Mouse (Mus musculus) activated CD4-positive, CD25-positive, alpha-beta regulatory T cell, adult 9 weeks (primary cell): ENCODE data around the gene Hhex. TPM values are rescaled to one million over a fixed set of nuclear protein-coding genes. Genes with fewer than 3 reads are reported as not detected.

Source experiments
- polyA plus RNA-seq: library from polyadenylated mRNA; unstranded; fragments of 100-300 nt; shearing (Covaris generic); gene quantifications from one replicate; pipeline ENCODE4 v1.2.1, GENCODE M21; 2017

Hhex gene
- polyA plus RNA-seq: 0.32 TPM

GRCm38 (mm10) chr19:37434263-37434951, at the start of gene Hhex:
TSS of gene Hhex (plus strand) at chr19:37434810.

Other genes with a start within 250 kb of the Hhex start
- gene March5, start 227.3 kb upstream of the Hhex start, polyA plus RNA-seq: 12.8 TPM
- not detected for gene Cpeb3, start 226.2 kb upstream of the Hhex start, polyA plus RNA-seq
- 61.5 TPM for gene Ide, start 97.0 kb upstream of the Hhex start, polyA plus RNA-seq
- gene Kif11, start 58.4 kb upstream of the Hhex start, polyA plus RNA-seq: 8.8 TPM
- 41.5 TPM for gene Exoc6, start 115.6 kb downstream of the Hhex start, polyA plus RNA-seq